Mouse (Mus musculus) intestine, postnatal 0 days (tissue): ENCODE measurements around the gene Sf3b3. TPM values are rescaled to one million over a fixed set of nuclear protein-coding genes. Genes with fewer than 3 reads are reported as not detected.

Source experiments
- ATAC-seq: fragments of 200-750 bp; cut with Nextera tagmentation; 2 replicates; pipeline ENCODE4 v1.8.0; 2017; ENCODE audit warnings: mild to moderate bottlenecking, moderate TSS enrichment, moderate library complexity
- H3K27ac ChIP-seq: fragments of 300-500 bp; sonication (generic); 2 replicates; pipeline ENCODE4 v1.5.1; 2014; ENCODE audit warnings: mild to moderate bottlenecking, low read depth, low read length, moderate library complexity
- H3K27me3 ChIP-seq: fragments of 300-500 bp; sonication (generic); replicated peaks from 2 replicates; pipeline ENCODE4 v1.6.1; 2014; ENCODE audit warnings: low read length, mixed read lengths; ENCODE audit not compliant: control insufficient read depth, insufficient read depth
- H3K36me3 ChIP-seq: fragments of 300-500 bp; sonication (generic); 2 replicates; pipeline ENCODE4 v1.6.1; 2014; ENCODE audit warnings: mild to moderate bottlenecking, moderate library complexity; ENCODE audit not compliant: control insufficient read depth, insufficient read depth
- H3K4me1 ChIP-seq: fragments of 300-500 bp; sonication (generic); replicated peaks from 2 replicates; pipeline ENCODE4 v1.6.1; 2014; ENCODE audit warnings: antibody characterized with exemption, low read length, mixed read lengths; ENCODE audit not compliant: control insufficient read depth, insufficient read depth
- H3K4me2 ChIP-seq: fragments of 300-500 bp; sonication (generic); replicated peaks from 2 replicates; pipeline ENCODE4 v1.6.1; 2014; ENCODE audit warnings: low read depth, mild to moderate bottlenecking, moderate library complexity
- H3K4me3 ChIP-seq: fragments of 300-500 bp; sonication (generic); 2 replicates; pipeline ENCODE4 v1.5.1; 2014; ENCODE audit warnings: low read depth, low read length
- H3K9ac ChIP-seq: fragments of 300-500 bp; sonication (generic); 2 replicates; pipeline ENCODE4 v1.6.1; 2014; ENCODE audit warnings: mild to moderate bottlenecking, low read depth, low read length
- H3K9me3 ChIP-seq: fragments of 300-500 bp; sonication (generic); 2 replicates; pipeline ENCODE4 v1.6.1; 2016; ENCODE audit warnings: mixed run types; ENCODE audit not compliant: control insufficient read depth
- CTCF ChIP-seq: sonication (generic); IDR thresholded peaks from 2 replicates; pipeline ENCODE4 v1.5.1; 2016; ENCODE audit warnings: low read depth, mild to moderate bottlenecking, control low read depth, antibody characterized with exemption, moderate library complexity
- WGBS: fragments of 180-500 bp; shearing (Covaris S2); extraction: QIAGEN DNeasy Blood & Tissue Kit; methylation state at CpG from one replicate; pipeline ENCODE4 v1.1.7; 2014; 5-methylcytosine and 5-hydroxymethylcytosine counted together
- polyA plus RNA-seq: library from polyadenylated mRNA; unstranded; fragments of >200 nt; fragmentation: Nextera tagmentation; extraction: Ambion mirVana; gene quantifications from 2 replicates; pipeline ENCODE4 v1.2.1, GENCODE M21; 2015

The Sf3b3 gene
- polyA plus RNA-seq, 1 experiment from 2014 or later = 29.7 TPM

- no peaks in the 10 kb centered on the region for H3K9me3 ChIP-seq
- peak overlapping the region; percentile 41; the same call in 1 of the 2 replicates for H3K9ac ChIP-seq
- no peak for TF ChIP-seq CTCF
- peak overlapping the region; percentile 84 for H3K27ac ChIP-seq
- ATAC-seq = peak; percentile 92
- H3K27me3 ChIP-seq = no peaks in the 10 kb centered on the region
- H3K4me3 ChIP-seq = peak overlapping the region; percentile 4; the same call in 1 of the 2 replicates
- H3K4me2 ChIP-seq = peak overlapping the region; percentile 58
- H3K4me1 ChIP-seq = 0 out of 2 replicates have a peak, but pooled peaks cover 3% of the 10 kb centered on the region
- H3K36me3 ChIP-seq = no peaks in the 10 kb centered on the region
- 13% methylated on average over 11 of the region's 11 CpGs for WGBS
These were observed 53.9 kb downstream of the Sf3b3 start for GRCm38 (mm10) chr8:110792574-110793200.

GRCm38 (mm10) chr8:110791164-110791563 lies 55.4 kb downstream of the Sf3b3 start:
- Histone ChIP-seq H3K4me1 (peaks cover 3% of the 10 kb centered on the region; the same call in 1 of the 2 replicates), H3K9me3 (no peaks in the 10 kb centered on the region), H3K27ac (no peak overlapping the region), H3K4me2 (no peak overlapping the region), H3K4me3 (no peak overlapping the region), H3K27me3 (no peaks in the 10 kb centered on the region), H3K36me3 (no peaks in the 10 kb centered on the region), H3K9ac (no peak overlapping the region)
- ATAC-seq = no peak
- TF ChIP-seq CTCF = no peak
- WGBS = 75% methylated on average over 10 of the region's 10 CpGs

- H3K27me3 ChIP-seq = no peaks in the 10 kb centered on the region
- no peak overlapping the region for H3K4me2 ChIP-seq
- H3K27ac ChIP-seq = no peak overlapping the region
- no peak overlapping the region for H3K4me3 ChIP-seq
- ATAC-seq = no peak
- no peaks in the 10 kb centered on the region for H3K9me3 ChIP-seq
- 42% methylated on average over 6 of the region's 6 CpGs for WGBS
- H3K4me1 ChIP-seq = peaks cover 3% of the 10 kb centered on the region; the same call in 1 of the 2 replicates
- no peak overlapping the region for H3K9ac ChIP-seq
- H3K36me3 ChIP-seq = no peaks in the 10 kb centered on the region
- TF ChIP-seq CTCF = no peak
These were observed 56.3 kb downstream of the Sf3b3 start for GRCm38 (mm10) chr8:110790270-110790669.

- Histone ChIP-seq H3K36me3 (no peaks in the 10 kb centered on the region), H3K9ac (no peak overlapping the region), H3K9me3 (no peaks in the 10 kb centered on the region), H3K4me2 (no peak overlapping the region), H3K27me3 (no peaks in the 10 kb centered on the region), H3K4me3 (no peak overlapping the region), H3K4me1 (peaks cover 3% of the 10 kb centered on the region; the same call in 1 of the 2 replicates), H3K27ac (no peak overlapping the region)
- ATAC-seq = no peak
- no peak for TF ChIP-seq CTCF
- WGBS = 68% methylated on average over 12 of the region's 12 CpGs
These were observed 57.0 kb downstream of the Sf3b3 start for GRCm38 (mm10) chr8:110789571-110789970.

- ATAC-seq = no peak
- peaks cover 3% of the 10 kb centered on the region; the same call in 1 of the 2 replicates for H3K4me1 ChIP-seq
- no peak overlapping the region for H3K4me3 ChIP-seq
- no peaks in the 10 kb centered on the region for H3K36me3 ChIP-seq
- no peaks in the 10 kb centered on the region for H3K27me3 ChIP-seq
- no peak overlapping the region for H3K9ac ChIP-seq
- no peak overlapping the region for H3K27ac ChIP-seq
- no peak for TF ChIP-seq CTCF
- 65% methylated on average over 12 of the region's 12 CpGs for WGBS
- H3K4me2 ChIP-seq = no peak overlapping the region
- no peaks in the 10 kb centered on the region for H3K9me3 ChIP-seq
These were observed 57.6 kb downstream of the Sf3b3 start for GRCm38 (mm10) chr8:110788981-110789380.

GRCm38 (mm10) chr8:110787411-110787954 lies 59.1 kb downstream of the Sf3b3 start:
- H3K4me2 ChIP-seq = no peak overlapping the region
- ATAC-seq = no peak
- no peak overlapping the region for H3K9ac ChIP-seq
- H3K36me3 ChIP-seq = no peaks in the 10 kb centered on the region
- no peaks in the 10 kb centered on the region; the same call in 1 of the 2 replicates for H3K4me1 ChIP-seq
- H3K27ac ChIP-seq = no peak overlapping the region
- no peaks in the 10 kb centered on the region for H3K27me3 ChIP-seq
- H3K4me3 ChIP-seq = no peak overlapping the region
- 86% methylated on average over 9 of the region's 9 CpGs for WGBS
- H3K9me3 ChIP-seq = no peaks in the 10 kb centered on the region
- TF ChIP-seq CTCF = no peak
